Mouse (Mus musculus): ENCODE results near the gene Gm9887. TPM values are rescaled to one million over a fixed set of nuclear protein-coding genes. Genes with fewer than 3 reads are reported as not detected.

Gene Gm9887
- 6.8 and 9.5 TPM in 2 replicates for polyA plus RNA-seq (2012; rRNA removed)

DNA sequence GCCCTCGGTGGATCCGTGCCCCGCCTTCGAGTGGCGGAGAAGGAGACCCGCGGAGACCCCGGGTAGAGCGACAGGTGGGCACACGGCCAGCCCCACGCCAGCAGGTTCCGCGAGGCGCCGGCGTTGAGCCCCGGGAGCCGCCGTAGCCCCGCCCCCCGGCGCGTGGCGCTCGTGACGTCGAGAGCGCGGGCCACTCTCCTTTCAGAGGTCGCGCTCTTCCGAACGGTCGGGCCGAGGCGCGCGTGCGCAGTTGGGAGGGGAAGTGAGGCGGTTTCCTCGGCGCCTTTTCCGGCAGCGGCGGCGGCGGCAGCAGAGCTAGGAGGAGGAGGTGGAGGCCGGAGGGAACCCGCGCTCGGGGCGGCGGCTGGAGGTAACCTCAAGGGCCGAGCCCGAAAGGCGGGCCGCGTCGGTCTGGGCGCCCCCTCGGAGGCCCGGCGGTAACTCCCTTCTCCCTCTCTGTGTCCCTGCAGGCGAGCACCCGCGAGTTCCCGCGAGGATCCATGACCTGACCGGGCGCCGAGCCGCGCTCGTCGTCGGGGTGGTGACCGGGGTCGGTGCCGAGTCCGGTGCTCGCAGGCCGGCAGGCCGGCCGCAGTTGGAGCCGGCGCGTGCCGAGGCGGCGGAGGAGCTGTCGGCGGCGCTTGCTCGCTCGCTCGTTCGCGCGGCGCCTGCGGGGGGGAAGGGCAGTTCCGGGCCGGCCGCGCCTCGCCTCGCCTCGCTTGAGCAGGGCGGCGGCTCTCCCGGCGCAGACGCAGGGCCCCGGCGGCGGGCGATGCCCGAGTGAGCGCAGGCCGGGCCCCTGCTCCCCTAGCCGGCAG lies at the start of gene Gm9887, which contains the start of gene Arf6:
Gene Gm9887, minus strand, starts transcription at position 605 of the 818 bp plus-strand sequence.
Gene Arf6, plus strand, starts transcription at position 297 of the 818 bp plus-strand sequence.

DNA sequence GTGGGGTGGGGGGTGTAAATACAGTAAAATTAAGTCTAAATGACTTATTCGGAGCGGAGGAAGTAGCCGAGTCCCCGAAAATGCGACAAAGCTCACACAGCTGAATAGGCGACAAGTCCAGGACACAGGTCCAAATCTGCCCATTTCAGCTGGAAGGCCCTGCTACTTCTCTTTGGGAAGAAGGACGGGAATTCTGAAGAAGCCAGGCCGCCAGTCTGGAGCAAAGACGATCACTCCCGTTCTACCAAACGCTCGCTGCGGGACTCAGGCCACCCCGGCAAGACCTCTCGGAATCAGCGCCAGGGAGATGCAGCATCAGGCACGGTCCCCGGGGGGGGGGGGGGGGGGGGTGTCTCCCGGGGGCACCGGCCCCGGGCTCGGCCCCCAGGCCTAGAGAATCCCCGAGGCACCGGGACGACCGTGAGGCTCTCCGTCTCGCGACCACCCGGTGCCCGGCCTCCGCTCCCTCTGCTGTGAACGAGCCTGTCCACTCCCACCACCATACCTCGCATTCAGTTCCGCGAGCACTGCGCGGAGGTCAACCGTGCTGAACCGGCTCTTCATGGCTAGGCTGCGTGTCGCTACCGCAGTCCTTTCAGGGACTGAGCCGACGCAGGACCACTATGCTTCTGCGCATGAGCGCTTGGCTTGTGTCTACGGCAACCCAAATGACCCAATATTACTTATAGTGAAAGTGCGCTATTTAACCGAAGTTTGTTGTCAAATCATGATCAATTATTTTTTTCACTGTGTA lies 15.5 kb downstream of the Gm9887 start, which contains the start of gene Nemf:
Gene Nemf, minus strand, starts transcription at position 620 of the 754 bp plus-strand sequence.

Other genes with a start within 250 kb of the Gm9887 start
- gene Rps29, start 213.3 kb downstream of the Gm9887 start, polyA plus RNA-seq (2012; rRNA removed): 1,705 and 1,824 TPM in 2 replicates
- 1.8 and 2.3 TPM in 2 replicates for gene Lrr1, start 203.6 kb downstream of the Gm9887 start, polyA plus RNA-seq (2012; rRNA removed)
- gene Rpl36al, start 188.4 kb downstream of the Gm9887 start, polyA plus RNA-seq (2012; rRNA removed): 109 and 123 TPM in 2 replicates
- gene Mgat2, start 188.3 kb downstream of the Gm9887 start, polyA plus RNA-seq (2012; rRNA removed): 21.6 and 21.8 TPM in 2 replicates
- gene Gm49383, start 175.4 kb downstream of the Gm9887 start, polyA plus RNA-seq (2012; rRNA removed): 1.8 and 2.5 TPM in 2 replicates
- gene Dnaaf2, start 174.0 kb downstream of the Gm9887 start, polyA plus RNA-seq (2012; rRNA removed): 2.0 and 2.2 TPM in 2 replicates
- not detected in 2 replicates for gene Gm49384, start 168.2 kb downstream of the Gm9887 start, polyA plus RNA-seq (2012; rRNA removed)
- gene Pole2, start 144.3 kb downstream of the Gm9887 start, polyA plus RNA-seq (2012; rRNA removed): 3.1 and 3.5 TPM in 2 replicates
- gene Klhdc1, start 131.3 kb downstream of the Gm9887 start, polyA plus RNA-seq (2012; rRNA removed): 0.35 and 1.5 TPM in 2 replicates
- gene Klhdc2, start 75.8 kb downstream of the Gm9887 start, polyA plus RNA-seq (2012; rRNA removed): 40.0 and 58.6 TPM in 2 replicates
- gene Nemf, start 15.3 kb downstream of the Gm9887 start, polyA plus RNA-seq (2012; rRNA removed): 2.2 and 2.3 TPM in 2 replicates
- gene Arf6, start 308 bp downstream of the Gm9887 start, polyA plus RNA-seq (2012; rRNA removed): 430 and 482 TPM in 2 replicates
- 4.8 and 6.3 TPM in 2 replicates for gene Vcpkmt, start 210.6 kb upstream of the Gm9887 start, polyA plus RNA-seq (2012; rRNA removed)

All from colon, adult 2 months (tissue).